Mouse (Mus musculus): ENCODE measurements around the gene H2afb3. TPM values are rescaled to one million over a fixed set of nuclear protein-coding genes. Genes with fewer than 3 reads are reported as not detected.

H2afb3 gene
- polyA plus RNA-seq, 1 experiment from 2014 or later, result not detected

DNA sequence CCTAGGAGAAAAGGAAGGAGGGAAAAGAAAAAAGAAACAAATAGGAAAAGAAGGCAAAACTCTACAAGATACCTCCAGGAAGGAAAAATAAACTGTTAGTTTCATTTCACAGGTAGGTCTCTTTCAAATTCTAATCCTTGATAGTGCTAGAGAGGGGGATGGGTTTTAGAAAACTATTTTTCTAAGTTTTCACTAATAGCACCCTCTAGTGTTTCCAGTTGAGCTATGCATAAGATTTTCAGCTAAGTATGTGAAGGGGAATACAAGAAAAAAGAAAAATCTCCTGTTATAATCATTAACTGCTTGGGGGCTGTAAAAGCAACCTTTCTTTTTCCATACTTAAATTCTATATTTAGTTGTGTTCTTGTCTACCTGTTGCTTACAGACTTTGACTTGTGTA is 27.4 kb downstream of the H2afb3 start:
- H3K4me1 ChIP-seq (ENCODE audit: control insufficient read depth in 2 of 2, insufficient read depth in 2 of 2, low read length in 2 of 2), result no peaks in the 10 kb centered on the region; a peak in 1 of 4 replicates
- no peaks in the 10 kb centered on the region for H3K9me3 ChIP-seq (ENCODE audit: control insufficient read depth, low read length)
- H3K4me3 ChIP-seq (ENCODE audit: control insufficient read depth in 1 of 2, insufficient read depth in 1 of 2, low read depth in 1 of 2, low read length in 2 of 2), result no peak overlapping the region
- no peak overlapping the region for H3K4me2 ChIP-seq (ENCODE audit: low read length)
- ATAC-seq (ENCODE audit: insufficient number of reproducible peaks, insufficient read depth, low FRiP score, low read depth), result no peak
- H3K27ac ChIP-seq (replicated peaks in 1 of 2; ENCODE audit: control insufficient read depth in 1 of 2, insufficient read depth in 1 of 2, low read depth in 2 of 2, low read length in 2 of 2), result no peak overlapping the region
- H3K36me3 ChIP-seq (ENCODE audit: control insufficient read depth, insufficient read depth, low read length), result no peaks in the 10 kb centered on the region
- H3K27me3 ChIP-seq (ENCODE audit: control insufficient read depth, insufficient read depth, low read length), result no peaks in the 10 kb centered on the region
- no peak overlapping the region for H3K9ac ChIP-seq (ENCODE audit: low read length)

Other genes with a start within 250 kb of the H2afb3 start
- 3.1 and 3.5 TPM in 2 replicates for gene Pcdh11x, start 22.8 kb downstream of the H2afb3 start, polyA plus RNA-seq (2014; fragmentation: Nextera tagmentation; extraction: Ambion mirVana)

All from heart, embryonic 14.5 days (tissue).